Mouse (Mus musculus): ENCODE measurements around the gene Crybb1. TPM values are rescaled to one million over a fixed set of nuclear protein-coding genes. Genes with fewer than 3 reads are reported as not detected.

The Crybb1 gene
- 1.3 and 1.9 TPM in 2 replicates for polyA plus RNA-seq (2016; fragmentation: Nextera tagmentation; extraction: Ambion mirVana)

GRCm38 (mm10) chr5:112255426-112255825, at the start of gene Crybb1:
Crybb1 (plus strand) TSS chr5:112255815.
- WGBS, result 58% methylated on average over 3 of the region's 3 CpGs
- Histone ChIP-seq H3K27ac (replicated peaks) (no peak within 1 kb of the TSS), H3K4me2 (replicated peaks) (no peak within 1 kb of the TSS), H3K27me3 (peaks cover 7% of the 10 kb centered on the region), H3K4me1 (peaks cover 12% of the 10 kb centered on the region), H3K9me3 (no peaks in the 10 kb centered on the region), H3K9ac (replicated peaks) (no peak within 1 kb of the TSS), H3K36me3 (no peaks in the 10 kb centered on the region), H3K4me3 (no peak within 1 kb of the TSS)
- no peak for ATAC-seq (ENCODE audit: low FRiP score, low read depth)

DNA sequence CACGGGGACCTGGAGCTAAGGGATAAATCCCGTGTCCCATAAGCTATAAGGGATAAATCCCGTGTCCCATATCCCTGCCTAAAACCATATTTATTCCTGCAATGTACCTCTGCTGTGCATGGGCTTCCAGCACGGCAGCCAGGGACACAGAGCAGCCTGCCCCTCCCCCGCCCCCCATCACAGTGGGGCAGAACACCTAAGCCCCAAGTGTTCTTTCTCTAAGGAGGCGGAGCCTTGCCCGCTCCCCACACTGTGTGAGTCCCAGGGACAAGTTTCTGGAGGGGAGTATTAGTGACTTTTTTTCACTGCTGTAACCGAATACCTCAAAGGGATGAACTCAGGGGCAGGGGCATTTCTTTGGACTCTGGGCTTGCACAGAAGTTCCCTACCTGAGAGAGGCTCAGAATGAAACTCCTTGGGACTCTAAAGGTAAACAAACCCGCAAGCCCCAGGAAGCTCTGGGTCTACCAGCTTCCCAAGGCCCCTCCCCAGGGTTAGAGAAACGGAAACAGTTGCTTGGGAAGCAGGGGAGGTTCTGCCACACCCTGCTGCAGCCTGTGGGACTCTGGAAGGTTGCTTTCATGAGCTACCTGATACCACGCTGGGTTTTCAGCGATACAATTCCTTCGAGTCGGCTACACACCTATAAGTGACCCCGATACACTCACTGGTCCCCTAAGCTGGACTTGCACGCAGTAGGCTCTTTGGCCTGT, 48.9 kb upstream of the Crybb1 start:
- Histone ChIP-seq H3K4me2 (replicated peaks) (peak overlapping the region; percentile 19; the same call in 1 of the 2 replicates), H3K9me3 (no peaks in the 10 kb centered on the region), H3K27me3 (peaks cover 4% of the 10 kb centered on the region; the same call in 1 of the 2 replicates), H3K4me1 (peaks cover 11% of the 10 kb centered on the region), H3K9ac (replicated peaks) (no peak overlapping the region), H3K36me3 (no peaks in the 10 kb centered on the region), H3K27ac (replicated peaks) (no peak overlapping the region), H3K4me3 (no peak overlapping the region)
- ATAC-seq (ENCODE audit: low FRiP score, low read depth), result no peak
- WGBS, result 32% methylated on average over 16 of the region's 16 CpGs

GRCm38 (mm10) chr5:112208321-112208720, 47.3 kb upstream of the Crybb1 start:
- H3K36me3 ChIP-seq, result no peaks in the 10 kb centered on the region
- peaks cover 19% of the 10 kb centered on the region for H3K4me1 ChIP-seq
- no peak overlapping the region for H3K27ac ChIP-seq (replicated peaks)
- H3K9ac ChIP-seq (replicated peaks), result no peak overlapping the region
- no peak for ATAC-seq (ENCODE audit: low FRiP score, low read depth)
- 49% methylated on average over 4 of the region's 4 CpGs for WGBS
- no peak overlapping the region for H3K4me2 ChIP-seq (replicated peaks)
- H3K4me3 ChIP-seq, result no peak overlapping the region
- H3K9me3 ChIP-seq, result no peaks in the 10 kb centered on the region
- peaks cover 4% of the 10 kb centered on the region; the same call in 1 of the 2 replicates for H3K27me3 ChIP-seq

DNA sequence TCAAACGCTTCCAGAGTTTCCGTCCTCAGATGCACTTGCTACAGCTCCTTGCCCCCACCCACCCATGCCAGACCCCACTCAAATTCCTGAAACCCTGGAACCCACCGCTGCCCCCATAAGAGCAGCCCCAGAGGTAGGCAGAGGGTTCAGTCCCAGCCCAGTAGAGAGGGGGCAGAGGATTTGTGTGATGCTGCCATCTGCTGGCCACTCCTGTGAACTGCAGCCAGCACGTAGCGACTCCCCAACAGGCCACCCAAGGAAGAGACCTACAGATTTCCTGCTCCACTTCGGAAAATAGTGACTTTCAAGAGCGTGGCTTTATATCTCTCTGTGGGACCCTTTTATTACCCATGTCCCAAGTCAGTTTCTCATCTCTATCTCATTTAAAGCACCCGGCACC, 45.5 kb upstream of the Crybb1 start:
- peaks cover 4% of the 10 kb centered on the region; the same call in 1 of the 2 replicates for H3K27me3 ChIP-seq
- WGBS, result 21% methylated on average over 8 of the region's 8 CpGs
- H3K9ac ChIP-seq (replicated peaks), result no peak overlapping the region
- H3K4me3 ChIP-seq, result no peak overlapping the region
- ATAC-seq (ENCODE audit: low FRiP score, low read depth), result no peak
- no peaks in the 10 kb centered on the region for H3K9me3 ChIP-seq
- no peak overlapping the region for H3K27ac ChIP-seq (replicated peaks)
- H3K36me3 ChIP-seq, result no peaks in the 10 kb centered on the region
- H3K4me1 ChIP-seq, result peaks cover 37% of the 10 kb centered on the region
- H3K4me2 ChIP-seq (replicated peaks), result no peak overlapping the region

DNA sequence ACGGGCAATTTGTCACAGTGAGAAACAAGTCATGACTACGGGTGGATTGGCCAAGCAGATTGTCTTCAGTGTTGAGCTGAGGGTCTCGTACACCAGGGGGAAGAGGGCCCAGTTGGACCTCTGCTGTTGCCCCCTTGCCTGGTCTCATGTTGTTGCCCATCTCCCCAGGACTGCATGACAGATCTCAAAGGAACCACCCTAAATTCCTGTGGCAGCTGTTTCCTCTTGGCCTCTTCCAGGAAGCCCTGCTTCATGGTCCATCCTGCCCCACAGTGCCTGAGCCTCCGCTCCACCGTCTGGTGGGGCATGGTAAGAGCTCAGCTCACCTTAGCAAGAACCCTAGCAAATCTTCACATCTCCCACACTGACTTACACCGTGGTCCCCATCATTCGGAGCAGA, 43.7 kb upstream of the Crybb1 start:
- no peaks in the 10 kb centered on the region for H3K9me3 ChIP-seq
- ATAC-seq (ENCODE audit: low FRiP score, low read depth), result no peak
- H3K4me3 ChIP-seq, result no peak overlapping the region
- H3K4me2 ChIP-seq (replicated peaks), result no peak overlapping the region
- H3K27me3 ChIP-seq, result peaks cover 3% of the 10 kb centered on the region; the same call in 1 of the 2 replicates
- H3K4me1 ChIP-seq, result peaks cover 44% of the 10 kb centered on the region
- no peak overlapping the region for H3K9ac ChIP-seq (replicated peaks)
- WGBS, result 84% methylated on average over 7 of the region's 7 CpGs
- no peaks in the 10 kb centered on the region for H3K36me3 ChIP-seq
- 0 out of 2 replicates have a peak overlapping the region, but pooled peaks have one; percentile 7 for H3K27ac ChIP-seq (replicated peaks)

GRCm38 (mm10) chr5:112212711-112213264, 42.8 kb upstream of the Crybb1 start:
- peak overlapping the region; percentile 46; the same call in 1 of the 2 replicates for H3K9ac ChIP-seq (replicated peaks)
- ATAC-seq (ENCODE audit: low FRiP score, low read depth), result no peak

DNA sequence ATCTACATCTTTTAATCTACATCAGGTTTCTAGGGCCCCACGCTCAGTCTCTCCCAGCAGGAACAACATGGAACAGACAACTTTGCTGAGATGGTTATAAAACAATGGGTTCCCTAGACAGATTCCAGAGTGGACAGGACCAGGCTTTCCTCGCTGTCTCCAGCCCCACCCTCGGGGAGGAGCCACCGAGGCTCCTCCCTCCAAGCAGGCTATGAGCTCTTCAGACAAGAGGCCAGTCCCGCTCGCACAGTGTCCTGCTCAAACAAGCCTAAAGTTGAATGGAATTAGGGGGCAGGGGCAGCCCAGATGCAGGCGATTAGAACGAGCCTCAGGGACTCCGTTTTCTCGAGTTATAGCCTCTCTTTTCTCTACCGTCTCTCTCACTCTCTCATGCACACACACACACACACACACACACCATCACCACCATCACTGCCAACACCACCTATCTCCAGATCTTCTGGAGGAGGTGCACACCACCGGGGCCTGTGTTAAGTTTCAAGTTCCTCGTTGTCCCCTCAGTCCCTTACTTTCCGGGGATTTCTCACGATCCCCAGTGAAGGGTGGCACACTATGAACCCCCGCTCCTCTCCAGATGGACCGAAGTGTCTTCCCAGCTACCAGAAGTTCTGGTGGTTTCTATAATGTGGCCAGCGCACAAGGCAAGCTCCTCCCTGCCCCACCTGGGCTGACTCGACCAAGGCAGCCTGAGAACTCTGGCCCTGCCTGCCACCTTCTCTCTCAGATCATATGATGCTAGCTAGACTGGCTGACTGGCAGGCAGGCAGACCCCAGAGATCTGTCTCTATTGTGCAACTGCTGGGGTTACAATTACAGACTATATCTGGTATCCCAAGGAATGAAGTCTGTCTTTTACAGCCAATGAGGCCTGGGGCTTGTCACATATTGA, 42.0 kb upstream of the Crybb1 start:
- Histone ChIP-seq H3K4me3 (no peak overlapping the region), H3K36me3 (peaks cover 11% of the 10 kb centered on the region), H3K9ac (replicated peaks) (peak overlapping the region; percentile 46), H3K9me3 (no peaks in the 10 kb centered on the region), H3K4me1 (peaks cover 60% of the 10 kb centered on the region), H3K27me3 (no peaks in the 10 kb centered on the region; the same call in 1 of the 2 replicates), H3K27ac (replicated peaks) (peak overlapping the region; percentile 90), H3K4me2 (replicated peaks) (peak overlapping the region; percentile 28)
- ATAC-seq (ENCODE audit: low FRiP score, low read depth), result peak; percentile 67
- 19% methylated on average over 19 of the region's 19 CpGs for WGBS

More at GRCm38 (mm10) chr5:112212711-112213264, 42.8 kb upstream of the Crybb1 start:
- Histone ChIP-seq H3K36me3 (peaks cover 3% of the 10 kb centered on the region; the same call in 1 of the 2 replicates), H3K9me3 (no peaks in the 10 kb centered on the region), H3K4me1 (peaks cover 52% of the 10 kb centered on the region), H3K4me3 (no peak overlapping the region), H3K27ac (replicated peaks) (peak overlapping the region; percentile 90), H3K27me3 (no peaks in the 10 kb centered on the region; the same call in 1 of the 2 replicates), H3K4me2 (replicated peaks) (0 out of 2 replicates have a peak overlapping the region, but pooled peaks have one; percentile 16)
- 45% methylated on average over 6 of the region's 6 CpGs for WGBS

DNA sequence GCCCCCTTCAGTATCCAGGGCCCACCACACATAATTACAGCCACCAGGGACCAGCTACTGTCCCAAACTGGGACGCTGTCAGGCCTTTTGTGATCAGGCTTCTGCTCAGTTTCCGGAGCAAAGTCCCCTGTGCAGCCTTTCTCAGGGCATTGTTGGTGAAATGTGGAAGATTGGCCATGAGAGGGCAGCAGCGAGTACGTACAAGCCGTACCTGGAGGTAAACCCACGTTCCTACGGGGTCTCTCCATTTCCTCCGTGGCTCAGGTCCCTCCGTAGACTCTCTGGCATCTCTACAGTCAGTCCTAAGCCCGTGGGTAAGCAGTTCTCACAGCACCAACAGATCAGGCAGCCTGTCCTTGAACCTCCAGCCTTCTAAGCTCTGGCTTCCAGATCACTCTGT, 41.2 kb upstream of the Crybb1 start:
- Histone ChIP-seq H3K27ac (replicated peaks) (peak overlapping the region; percentile 90), H3K27me3 (no peaks in the 10 kb centered on the region), H3K36me3 (peaks cover 19% of the 10 kb centered on the region), H3K9ac (replicated peaks) (0 out of 2 replicates have a peak overlapping the region, but pooled peaks have one; percentile 46), H3K4me1 (peaks cover 69% of the 10 kb centered on the region), H3K9me3 (no peaks in the 10 kb centered on the region), H3K4me3 (no peak overlapping the region), H3K4me2 (replicated peaks) (0 out of 2 replicates have a peak overlapping the region, but pooled peaks have one; percentile 22)
- peak; percentile 18 for ATAC-seq (ENCODE audit: low FRiP score, low read depth)
- 2% methylated on average over 10 of the region's 10 CpGs for WGBS

- peak overlapping the region; percentile 27 for H3K4me2 ChIP-seq (replicated peaks)
- 3% methylated on average over 12 of the region's 12 CpGs for WGBS
Measured at GRCm38 (mm10) chr5:112215291-112215751, 40.3 kb upstream of the Crybb1 start.

GRCm38 (mm10) chr5:112215801-112216251, 39.8 kb upstream of the Crybb1 start:
- Histone ChIP-seq H3K36me3 (peaks cover 33% of the 10 kb centered on the region), H3K9ac (replicated peaks) (peak overlapping the region; percentile 34; the same call in 1 of the 2 replicates), H3K4me2 (replicated peaks) (peak overlapping the region; percentile 27), H3K27ac (replicated peaks) (peak overlapping the region; percentile 90), H3K4me1 (peaks cover 83% of the 10 kb centered on the region), H3K27me3 (no peaks in the 10 kb centered on the region), H3K4me3 (0 out of 2 replicates have a peak overlapping the region, but pooled peaks have one; percentile 9), H3K9me3 (no peaks in the 10 kb centered on the region)
- ATAC-seq (ENCODE audit: low FRiP score, low read depth), result no peak
- WGBS, result 15% methylated on average over 9 of the region's 9 CpGs

More at GRCm38 (mm10) chr5:112215291-112215751, 40.3 kb upstream of the Crybb1 start:
- Histone ChIP-seq H3K9me3 (no peaks in the 10 kb centered on the region), H3K9ac (replicated peaks) (peak overlapping the region; percentile 34; the same call in 1 of the 2 replicates), H3K27me3 (no peaks in the 10 kb centered on the region), H3K4me1 (peaks cover 78% of the 10 kb centered on the region), H3K36me3 (peaks cover 28% of the 10 kb centered on the region), H3K27ac (replicated peaks) (peak overlapping the region; percentile 90), H3K4me3 (peak overlapping the region; percentile 9; the same call in 1 of the 2 replicates)
- ATAC-seq (ENCODE audit: low FRiP score, low read depth), result peak; percentile 8; the same call in 1 of the 2 replicates

- H3K36me3 ChIP-seq, result peaks cover 38% of the 10 kb centered on the region
- no peak overlapping the region for H3K4me3 ChIP-seq
- WGBS, result 46% methylated on average over 7 of the region's 7 CpGs
- no peaks in the 10 kb centered on the region for H3K27me3 ChIP-seq
- H3K4me2 ChIP-seq (replicated peaks), result no peak overlapping the region
- peak overlapping the region; percentile 37 for H3K9ac ChIP-seq (replicated peaks)
- peak overlapping the region; percentile 90 for H3K27ac ChIP-seq (replicated peaks)
- H3K9me3 ChIP-seq, result no peaks in the 10 kb centered on the region
- H3K4me1 ChIP-seq, result peaks cover 88% of the 10 kb centered on the region
- no peak for ATAC-seq (ENCODE audit: low FRiP score, low read depth)
Measured at GRCm38 (mm10) chr5:112216335-112216734, 39.3 kb upstream of the Crybb1 start.

Data from midbrain, embryonic 12.5 days (tissue).